Mouse (Mus musculus): ENCODE measurements around the gene Cdca7. TPM values are rescaled to one million over a fixed set of nuclear protein-coding genes. Genes with fewer than 3 reads are reported as not detected.

Gene Cdca7
- 3.6 and 8.1 TPM in 2 replicates for polyA plus RNA-seq (2012; ENCODE audit: low replicate concordance)

GRCm38 (mm10) chr2:72475797-72476485 is at the start of gene Cdca7:
Gene Cdca7, plus strand, starts transcription at chr2:72476159.

Other genes starting within 250 kb of the Cdca7 start
- gene Map3k20, start 190.5 kb upstream of the Cdca7 start, polyA plus RNA-seq (2012; ENCODE audit: low replicate concordance), result 0.52 and 1.1 TPM in 2 replicates